Mouse (Mus musculus): ENCODE data around the gene 1700010B08Rik. TPM values are rescaled to one million over a fixed set of nuclear protein-coding genes. Genes with fewer than 3 reads are reported as not detected.

The 1700010B08Rik gene
- polyA plus RNA-seq, 3 experiments from 2014 or later: not detected

Other genes with a start within 250 kb of the 1700010B08Rik start
- not detected for gene 1700021F07Rik, start 196.8 kb upstream of the 1700010B08Rik start, polyA plus RNA-seq (2017; shearing (Covaris generic))
- gene Ankrd60, start 141.1 kb upstream of the 1700010B08Rik start, polyA plus RNA-seq (2017; shearing (Covaris generic)): not detected
- 1 to 10 TPM; 5.6 to 8.7 (median 8.6) TPM for gene Rab22a, start 59.7 kb upstream of the 1700010B08Rik start, polyA plus RNA-seq (2017; shearing (Covaris generic))
- gene Vapb, start 18.1 kb downstream of the 1700010B08Rik start, polyA plus RNA-seq (2017; shearing (Covaris generic)): 1 to 10 TPM; 1.3 to 2.4 (median 1.7) TPM